17 mouse cellular contexts compared by ENCODE assay signal in genomic region chr14:118649199-118649894, GRCm38 (mm10). TPM values are rescaled to one million over a fixed set of nuclear protein-coding genes. Genes with fewer than 3 reads are reported as not detected.
DNase-seq lines count a peak whose midpoint lies in the region; ATAC-seq and TF ChIP-seq lines count a peak whose summit lies in the region.
"Had no signal": no experiment of that assay in that cellular context is flagged by ENCODE, and none has a peak within 500 bp of the region (broad histone marks: within the 10 kb centered on the region; RNA-seq: fewer than 3 reads in every experiment).

No protein-coding gene starts in this region.

- TF ChIP-seq CTCF in MEL (IDR thresholded peaks at IDR 0.05 in 2 of 3, conservative IDR thresholded peaks at IDR 0.05 in 1 of 3; ENCODE audit: control insufficient read depth in 1 of 3, insufficient read depth in 1 of 3, low read depth in 2 of 3, low read length in 3 of 3, poor library complexity in 1 of 3, severe bottlenecking in 1 of 3) = no peak
- no peak for TF ChIP-seq CTCF in liver, embryonic 14.5 days (IDR thresholded peaks at IDR 0.05; ENCODE audit: low read depth)

- peak overlapping the region; percentile 18; the same call in 1 of the 2 replicates for H3K9ac ChIP-seq in MEL (ENCODE audit: control insufficient read depth, low read depth, low read length, poor library complexity, severe bottlenecking)
- H3K9ac ChIP-seq in liver, embryonic 14.5 days (replicated peaks) = no peak overlapping the region
- no peak overlapping the region for H3K9ac ChIP-seq in neural tube, embryonic 15.5 days (replicated peaks)
- H3K9ac ChIP-seq: embryonic facial prominence, embryonic 15.5 days; forebrain, postnatal 0 days; hindbrain, embryonic 15.5 days had no signal

- no peaks in the 10 kb centered on the region for H3K27me3 ChIP-seq in MEL (ENCODE audit: control insufficient read depth in 1 of 2, insufficient read depth in 2 of 2, low read length in 2 of 2)
- H3K27me3 ChIP-seq in liver, embryonic 14.5 days (ENCODE audit: control insufficient read depth, insufficient read depth, low read length) = no peaks in the 10 kb centered on the region
- H3K27me3 ChIP-seq in neural tube, embryonic 15.5 days (replicated peaks) = no peaks in the 10 kb centered on the region
- H3K27me3 ChIP-seq: embryonic facial prominence, embryonic 15.5 days; hindbrain, embryonic 15.5 days had no signal

- no peak for TF ChIP-seq POLR2A in MEL (IDR thresholded peaks at IDR 0.05; ENCODE audit: control insufficient read depth in 1 of 2, insufficient read depth in 1 of 2, low read depth in 1 of 2, low read length in 2 of 2, poor library complexity in 1 of 2)

- H3K9me3 ChIP-seq in MEL (replicated peaks; ENCODE audit: insufficient read depth, low read length) = no peaks in the 10 kb centered on the region
- no peaks in the 10 kb centered on the region for H3K9me3 ChIP-seq in liver, embryonic 14.5 days (ENCODE audit: control insufficient read depth, low read length)
- H3K9me3 ChIP-seq in neural tube, embryonic 15.5 days (replicated peaks) = no peaks in the 10 kb centered on the region
- H3K9me3 ChIP-seq: embryonic facial prominence, embryonic 15.5 days; heart, embryonic 10.5 days; hindbrain, embryonic 15.5 days had no signal

- no peaks in the 10 kb centered on the region for H3K79me2 ChIP-seq in MEL (ENCODE audit: control insufficient read depth, insufficient read depth, low read length, poor library complexity)

- H3K4me2 ChIP-seq in liver, embryonic 14.5 days (ENCODE audit: low read depth) = 0 out of 2 replicates have a peak overlapping the region, but pooled peaks have one; percentile 4
- no peak overlapping the region for H3K4me2 ChIP-seq in neural tube, embryonic 15.5 days
- H3K4me2 ChIP-seq: embryonic facial prominence, embryonic 15.5 days; hindbrain, embryonic 15.5 days had no signal

- H3K4me3 ChIP-seq in MEL (ENCODE audit: control insufficient read depth in 1 of 2, insufficient read depth in 1 of 2, low read depth in 2 of 2, low read length in 2 of 2) = peak overlapping the region in 1 of 2 experiments; percentile 5; a peak in 1 of 4 replicates
- H3K4me3 ChIP-seq in liver, embryonic 14.5 days (ENCODE audit: insufficient read depth in 1 of 2, low read depth in 2 of 2, low read length in 2 of 2) = no peak overlapping the region
- no peak overlapping the region for H3K4me3 ChIP-seq in neural tube, embryonic 15.5 days (replicated peaks)
- H3K4me3 ChIP-seq: embryonic facial prominence, embryonic 15.5 days; heart, embryonic 10.5 days; hindbrain, embryonic 15.5 days; layer of hippocampus, adult 2 months; myocyte had no signal

- ATAC-seq in CD4-positive, CD25-positive, alpha-beta regulatory T cell, adult 4 months = peak; percentile 97
- peak; percentile 69; the same call in 1 of the 2 replicates for ATAC-seq in liver, embryonic 14.5 days (ENCODE audit: insufficient read depth)
- ATAC-seq in neural tube, embryonic 15.5 days (ENCODE audit: low FRiP score) = no peak
- ATAC-seq: forebrain, postnatal 0 days had no signal

- 19% methylated on average over 6 of the region's 7 CpGs for WGBS in liver, embryonic 14.5 days (ENCODE audit: insufficient replicate concordance)
- 77% methylated on average over 7 of the region's 7 CpGs for WGBS in neural tube, embryonic 15.5 days

- peak overlapping the region; percentile 47; the same call in 1 of the 2 replicates for H3K27ac ChIP-seq in MEL (ENCODE audit: control insufficient read depth, low read depth, low read length)
- no peak overlapping the region for H3K27ac ChIP-seq in liver, embryonic 14.5 days
- H3K27ac ChIP-seq in neural tube, embryonic 15.5 days (replicated peaks) = no peak overlapping the region
- H3K27ac ChIP-seq: embryonic facial prominence, embryonic 15.5 days; heart, embryonic 10.5 days; hindbrain, embryonic 15.5 days; layer of hippocampus, adult 2 months had no signal

- peak; percentile 24 to 68; a peak in 2 of 4 replicates for TF ChIP-seq EP300 in MEL (IDR thresholded peaks at IDR 0.05; ENCODE audit: low read depth in 1 of 2, low read length in 2 of 2)
- TF ChIP-seq EP300 in liver, embryonic 14.5 days (IDR thresholded peaks at IDR 0.05; ENCODE audit: low read depth) = no peak

- peaks cover 2 to 5% of the 10 kb centered on the region in 2 experiments; a peak in 3 of 4 replicates for H3K4me1 ChIP-seq in MEL (ENCODE audit: control insufficient read depth in 1 of 2, insufficient read depth in 2 of 2, low read length in 2 of 2)
- H3K4me1 ChIP-seq in liver, embryonic 14.5 days (replicated peaks; ENCODE audit: control insufficient read depth in 2 of 2, insufficient read depth in 2 of 2, low read length in 1 of 2) = peaks cover 0 to 10% of the 10 kb centered on the region in 2 experiments; a peak in 2 of 4 replicates
- H3K4me1 ChIP-seq in neural tube, embryonic 15.5 days = no peaks in the 10 kb centered on the region
- H3K4me1 ChIP-seq: embryonic facial prominence, embryonic 15.5 days; heart, embryonic 10.5 days; hindbrain, embryonic 15.5 days had no signal

- peaks cover 0 to 8% of the 10 kb centered on the region in 2 experiments; a peak in 2 of 4 replicates for H3K36me3 ChIP-seq in MEL (ENCODE audit: control insufficient read depth in 1 of 2, insufficient read depth in 2 of 2, low read length in 2 of 2)
- no peaks in the 10 kb centered on the region for H3K36me3 ChIP-seq in liver, embryonic 14.5 days (replicated peaks; ENCODE audit: control insufficient read depth, insufficient read depth, low read depth)
- no peaks in the 10 kb centered on the region for H3K36me3 ChIP-seq in neural tube, embryonic 15.5 days
- H3K36me3 ChIP-seq: embryonic facial prominence, embryonic 15.5 days; heart, embryonic 10.5 days; hindbrain, embryonic 15.5 days had no signal

- no peak for TF ChIP-seq RAD21 in MEL (IDR thresholded peaks at IDR 0.05; ENCODE audit: low read depth, low read length)

- DNase-seq in kidney, adult 9 months = peak; percentile 23
- DNase-seq in kidney, adult 8-10 months = no peak
- DNase-seq in MEL (ENCODE audit: low read depth, low spot score) = peak; percentile 49
- DNase-seq in liver, embryonic 14.5 days (ENCODE audit: low read depth in 3 of 3, low spot score in 3 of 3) = no peak
- DNase-seq in left cerebral cortex, adult 8-10 months (ENCODE audit: low spot score in 2 of 2) = no peak
- DNase-seq in Muller cell, postnatal 12 days (ENCODE audit: inconsistent ontology term) = no peak
- DNase-seq: adrenal gland, adult 2 months; cerebellum, postnatal 36 days; forebrain, postnatal 0 days; spleen, adult 18-20 months had no signal

TF ChIP-seq in MEL, 35 proteins besides CTCF, POLR2A, EP300 and RAD21:
- TF ChIP-seq MAZ (IDR thresholded peaks at IDR 0.05; ENCODE audit: low read depth, low read length) (no peak), ETS1 (IDR thresholded peaks at IDR 0.05; ENCODE audit: low read depth, low read length) (peak; percentile 68; the same call in 1 of the 2 replicates), MYC (IDR thresholded peaks at IDR 0.05; ENCODE audit: low read depth, low read length) (peak; percentile 92), SIN3A (IDR thresholded peaks at IDR 0.05; ENCODE audit: low read length) (peak; percentile 92), MAX (IDR thresholded peaks at IDR 0.05; ENCODE audit: low read length) (peak; percentile 91), GATA1 (IDR thresholded peaks at IDR 0.05; ENCODE audit: low read depth, low read length) (0 out of 2 replicates have a peak, but pooled peaks have one; percentile 24), MXI1 (IDR thresholded peaks at IDR 0.05; ENCODE audit: low read depth, low read length) (peak; percentile 94), ZNF384 (IDR thresholded peaks at IDR 0.05; ENCODE audit: low read depth, low read length) (no peak), MYB (IDR thresholded peaks at IDR 0.05; ENCODE audit: low read depth, low read length) (peak; percentile 65), ELF1 (IDR thresholded peaks at IDR 0.05; ENCODE audit: low read depth, low read length) (no peak)

RNA-seq across cellular contexts. Expression of gene Abcc4, which starts 56.7 kb away (rescaled TPM):
- 1 to 10 TPM; 8.0 to 8.9 TPM for polyA plus RNA-seq in CD4-positive, CD25-positive, alpha-beta regulatory T cell, adult 4 months (2017; shearing (Covaris generic))
- total RNA-seq in MEL (2012; rRNA removed) = 6.7 and 7.1 TPM in 2 replicates
- 1 to 10 TPM in 1 of 2 experiments, not detected in 1; 8.4 TPM for polyA plus RNA-seq in MEL (2012; ENCODE audit: insufficient read depth in 1 of 2, insufficient read length in 2 of 2, low read depth in 1 of 2, low replicate concordance in 2 of 2, missing spikeins in 1 of 2)
- polyA plus RNA-seq in liver, embryonic 14.5 days (2012; rRNA removed) = 1.0 and 1.4 TPM in 2 replicates
- 1.9 and 2.3 TPM in 2 replicates for polyA plus RNA-seq in liver, embryonic 14.5 days (2014; fragmentation: Nextera tagmentation; extraction: Ambion mirVana)
- 10 to 100 TPM in 3 of 4 experiments, 1 to 10 TPM in 1; 9.7 to 10.8 (median 10.5) TPM for total RNA-seq in left cerebral cortex, adult 8-10 months (2022)
- 3.1 and 3.2 TPM in 2 replicates for polyA plus RNA-seq in neural tube, embryonic 15.5 days (2015; fragmentation: Nextera tagmentation; extraction: Ambion mirVana)

Comparison
In these comparisons a context has a peak if more than half of its experiments do, and no peak if none do; other contexts are left out.
1. DNase-seq: peak in kidney, adult 9 months (single experiment) and MEL (single experiment); none in kidney, adult 8-10 months (0 of 2), liver, embryonic 14.5 days (0 of 3), left cerebral cortex, adult 8-10 months (0 of 2) and Muller cell, postnatal 12 days (single experiment).